Mouse (Mus musculus) CH12.LX (cell line): ENCODE measurements around the gene Olfr224.

Experiments
- CHD1 ChIP-seq: IDR thresholded peaks from 2 replicates; pipeline ENCODE4 v1.6.1; 2012; ENCODE audit warnings: low read depth, low read length, improper control_type of control experiment, inconsistent platforms
- CTCF ChIP-seq, 2 experiments: IDR thresholded peaks in 1 of 2; conservative IDR thresholded peaks in 1 of 2; 2 replicates each; pipeline ENCODE4 v1.5.1; 2011 to 2012; ENCODE audit warnings: low read depth in 2 of 2, low read length in 2 of 2, improper control_type of control experiment in 1 of 2, inconsistent platforms in 1 of 2, mild to moderate bottlenecking in 1 of 2, moderate library complexity in 1 of 2
- ELF1 ChIP-seq: IDR thresholded peaks from 2 replicates; pipeline ENCODE4 v1.6.1; 2014; ENCODE audit warnings: low read depth, mild to moderate bottlenecking, inconsistent platforms, low read length, improper control_type of control experiment
- EP300 ChIP-seq: IDR thresholded peaks from 2 replicates; pipeline ENCODE4 v1.6.1; 2011; ENCODE audit warnings: low read length, improper control_type of control experiment
- HCFC1 ChIP-seq: IDR thresholded peaks from 2 replicates; pipeline ENCODE4 v1.6.1; 2012; ENCODE audit warnings: low read depth, mild to moderate bottlenecking, inconsistent platforms, low read length, improper control_type of control experiment
- KAT2A ChIP-seq: IDR thresholded peaks from 2 replicates; pipeline ENCODE4 v1.6.1; 2012; ENCODE audit warnings: low read length, improper control_type of control experiment, inconsistent platforms; ENCODE audit not compliant: insufficient replicate concordance
- MAX ChIP-seq: IDR thresholded peaks from 2 replicates; pipeline ENCODE4 v1.6.1; 2011; ENCODE audit warnings: low read length, improper control_type of control experiment
- MYC ChIP-seq: IDR thresholded peaks from 2 replicates; pipeline ENCODE4 v1.6.1; 2011; ENCODE audit warnings: low read depth, mild to moderate bottlenecking, improper control_type of control experiment, low read length
- POLR2A ChIP-seq: IDR thresholded peaks from 2 replicates; pipeline ENCODE4 v1.6.1; 2011; ENCODE audit warnings: low read depth, mild to moderate bottlenecking, improper control_type of control experiment, low read length
- RCOR1 ChIP-seq: conservative IDR thresholded peaks from 2 replicates; pipeline ENCODE4 v1.6.1; 2012; ENCODE audit warnings: low read depth, mild to moderate bottlenecking, inconsistent platforms, low read length, improper control_type of control experiment
- ZNF384 ChIP-seq: IDR thresholded peaks from 2 replicates; pipeline ENCODE4 v1.6.1; 2012; ENCODE audit warnings: low read depth, low read length, improper control_type of control experiment, inconsistent platforms

DNA sequence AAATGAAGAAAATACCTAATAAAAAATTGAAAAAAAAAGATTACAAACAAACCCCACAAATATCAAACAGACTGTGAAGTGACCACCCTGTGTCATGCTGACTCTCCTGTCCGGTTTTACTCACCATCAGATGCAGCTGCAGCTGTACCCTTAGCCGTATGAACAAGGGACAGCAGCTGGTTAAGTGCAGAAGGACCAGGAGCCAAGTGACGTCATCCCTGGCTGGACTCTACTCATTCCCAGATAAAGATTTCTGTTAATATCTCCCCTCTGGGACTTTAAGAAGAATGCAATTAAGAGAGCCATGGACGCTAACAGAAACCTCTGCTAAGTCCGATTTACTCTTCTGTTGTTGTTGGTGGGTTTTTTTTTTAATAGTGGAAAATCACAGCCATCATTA is at the start of gene Olfr224:
- TF ChIP-seq CTCF (conservative IDR thresholded peaks at IDR 0.05 in 1 of 2, IDR thresholded peaks at IDR 0.05 in 1 of 2; ENCODE audit: low read depth in 2 of 2, low read length in 2 of 2) (no peak), MAX (no peak), POLR2A (no peak), MYC (no peak), KAT2A (no peak), RCOR1 (no peak), CHD1 (no peak), EP300 (no peak), ZNF384 (no peak), ELF1 (no peak), HCFC1 (no peak)
